Mouse (Mus musculus) neutrophil, adult 5-6 weeks (primary cell): ENCODE results near the gene Tmem117. TPM values are rescaled to one million over a fixed set of nuclear protein-coding genes. Genes with fewer than 3 reads are reported as not detected.

Source experiments
- ATAC-seq: fragments of 151-379, 151-347 bp; 2 replicates; pipeline ENCODE4 v1.8.0; 2017; ENCODE audit warnings: mild to moderate bottlenecking, moderate TSS enrichment; ENCODE audit not compliant: insufficient number of reproducible peaks, poor library complexity, low FRiP score, severe bottlenecking; ENCODE audit errors: extremely low read depth
- total RNA-seq: library from RNA; stranded (forward); fragments of 200-1000 nt; gene quantifications from 2 replicates; pipeline ENCODE4 v1.2.3, GENCODE M21; 2017

The Tmem117 gene
- total RNA-seq, 1 experiment from 2014 or later = not detected

GRCm38 (mm10) chr15:94689195-94689883 is 60.3 kb downstream of the Tmem117 start:
- no peak for ATAC-seq

DNA sequence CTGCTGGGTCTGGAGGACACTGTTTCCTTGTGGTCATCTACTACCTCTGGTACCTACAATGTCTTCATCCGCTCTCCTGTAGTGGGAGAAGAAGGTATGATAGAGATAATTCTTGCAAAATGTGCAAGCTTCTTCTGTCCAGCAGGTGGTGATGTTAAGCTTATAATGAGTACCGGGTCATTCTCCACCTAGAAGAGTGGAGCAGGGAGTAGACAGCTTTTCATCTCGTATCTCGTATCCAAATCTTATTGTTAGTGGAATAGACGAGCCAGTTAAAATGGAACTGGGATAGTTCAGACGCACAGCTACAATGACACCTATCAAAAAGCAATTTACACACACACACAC is 60.8 kb downstream of the Tmem117 start:
- ATAC-seq = no peak

DNA sequence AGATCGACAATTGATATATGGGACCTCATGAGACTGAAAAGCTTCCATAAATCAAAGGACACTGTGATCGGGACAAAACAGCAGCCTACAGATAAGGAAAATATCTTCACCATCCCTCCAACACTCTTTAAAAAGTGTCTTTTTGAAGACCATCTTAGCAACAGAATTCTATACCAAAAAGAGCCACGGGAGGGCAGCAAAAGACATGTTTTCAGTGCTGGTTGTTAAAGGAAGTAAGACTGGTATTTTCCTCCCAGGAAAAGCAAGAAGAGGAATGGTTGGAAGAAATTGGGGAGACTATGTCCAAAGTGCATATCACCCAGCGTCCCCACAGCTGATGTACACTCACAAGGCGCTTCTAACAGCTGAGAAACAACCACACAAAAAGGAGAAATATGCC is 93.7 kb downstream of the Tmem117 start:
- ATAC-seq = no peak

DNA sequence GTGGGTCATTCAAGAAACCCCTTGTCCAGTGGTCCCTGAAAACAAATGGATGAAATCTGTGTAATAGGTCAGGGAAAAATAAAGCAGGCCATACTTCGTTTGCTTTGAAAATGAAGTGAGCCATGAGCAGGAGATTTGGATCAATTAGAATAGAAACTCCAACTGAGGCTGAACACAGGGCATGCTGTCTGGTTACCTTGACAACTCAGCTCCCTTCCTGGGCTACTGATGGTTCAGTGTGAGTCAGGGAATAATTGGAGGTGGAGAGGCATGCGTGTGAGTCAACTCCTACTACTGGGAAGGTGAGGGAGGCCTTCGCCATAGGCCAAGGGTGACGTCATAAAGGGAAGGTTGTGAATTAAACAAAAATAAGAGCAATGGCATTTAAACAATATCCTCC is 103.1 kb downstream of the Tmem117 start:
- ATAC-seq = no peak

- ATAC-seq = no peak
Observed at GRCm38 (mm10) chr15:94769227-94769626, 140.2 kb downstream of the Tmem117 start.

GRCm38 (mm10) chr15:94770832-94771578 is 142.0 kb downstream of the Tmem117 start:
- ATAC-seq = no peak

DNA sequence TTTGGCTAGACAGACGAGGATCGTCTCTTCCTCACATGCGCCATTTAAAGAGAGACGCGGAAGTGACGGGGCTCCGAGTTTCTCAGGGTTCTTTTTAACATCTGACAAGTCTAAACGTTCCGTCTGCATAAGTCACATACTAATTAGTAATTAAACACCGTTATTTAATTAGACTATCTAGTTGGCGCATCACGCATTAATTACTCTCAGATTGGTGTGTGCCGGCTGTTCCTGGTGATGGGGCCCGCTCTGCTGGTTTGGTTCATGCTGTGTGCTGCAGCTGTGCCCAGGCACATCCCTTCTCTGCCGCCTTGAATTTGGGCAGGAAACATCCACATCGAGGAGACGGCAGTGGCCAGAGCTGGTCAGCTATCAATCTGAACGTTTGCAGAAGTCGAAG is 142.7 kb downstream of the Tmem117 start:
- no peak for ATAC-seq

GRCm38 (mm10) chr15:94776119-94777069 is 147.4 kb downstream of the Tmem117 start:
- no peak for ATAC-seq

- no peak for ATAC-seq
Observed at GRCm38 (mm10) chr15:94781556-94781955, 152.5 kb downstream of the Tmem117 start.

DNA sequence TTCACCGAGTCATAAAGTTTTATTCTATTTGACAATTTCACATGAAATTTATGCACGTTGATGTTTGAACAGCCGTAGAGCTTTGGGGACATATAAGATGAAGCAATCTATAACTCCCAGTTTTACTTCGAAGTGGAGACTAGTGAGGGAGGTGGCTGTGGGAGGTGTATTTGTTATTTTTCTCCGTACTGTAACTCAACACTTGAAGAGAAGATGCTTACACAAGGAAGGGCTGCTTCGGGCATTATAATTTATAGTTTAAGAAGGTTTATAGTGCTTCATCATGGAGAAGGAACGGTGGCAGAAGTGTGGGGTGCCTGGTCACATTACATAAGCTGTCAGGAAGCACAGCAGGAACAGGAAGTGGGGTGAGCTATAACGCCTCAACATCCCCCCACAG is 164.4 kb downstream of the Tmem117 start:
- no peak for ATAC-seq

DNA sequence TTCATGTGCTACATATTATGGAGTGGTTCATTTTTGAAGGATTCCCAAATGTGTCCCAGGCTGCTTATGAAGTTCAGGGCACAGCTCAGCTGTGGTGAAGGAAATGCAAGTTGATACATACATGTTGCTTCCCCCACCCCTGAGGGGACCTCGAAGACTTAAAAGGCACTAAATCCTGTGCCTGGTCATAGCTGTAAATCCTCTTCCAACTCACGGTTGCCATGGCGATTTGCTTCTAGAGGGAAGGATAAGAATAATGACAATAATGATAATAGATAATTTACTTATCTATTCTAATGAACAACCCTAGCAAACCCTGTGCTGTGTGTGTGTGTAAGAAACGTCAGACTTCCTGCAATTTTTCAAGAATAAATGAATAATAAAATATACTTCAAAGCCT is 166.5 kb downstream of the Tmem117 start:
- no peak for ATAC-seq

DNA sequence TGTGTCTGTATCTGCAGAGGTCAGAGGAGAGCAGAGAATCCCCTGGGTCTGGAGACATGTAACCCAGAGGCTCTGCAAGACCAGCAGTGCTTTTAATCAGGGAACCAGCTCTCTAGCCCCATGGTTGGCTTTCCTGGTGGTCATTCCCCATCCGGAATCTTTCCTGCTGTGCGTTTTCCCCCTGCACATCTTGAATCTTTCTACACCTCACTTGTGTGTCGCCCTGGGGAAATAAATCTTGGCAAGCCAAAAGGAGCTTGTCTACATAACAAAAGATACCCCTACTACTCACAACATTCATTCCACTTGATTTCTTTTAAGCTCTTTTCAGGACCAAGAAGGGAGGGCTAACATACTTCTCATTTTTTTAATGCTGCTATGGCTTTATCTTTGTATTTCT is 169.2 kb downstream of the Tmem117 start:
- no peak for ATAC-seq

DNA sequence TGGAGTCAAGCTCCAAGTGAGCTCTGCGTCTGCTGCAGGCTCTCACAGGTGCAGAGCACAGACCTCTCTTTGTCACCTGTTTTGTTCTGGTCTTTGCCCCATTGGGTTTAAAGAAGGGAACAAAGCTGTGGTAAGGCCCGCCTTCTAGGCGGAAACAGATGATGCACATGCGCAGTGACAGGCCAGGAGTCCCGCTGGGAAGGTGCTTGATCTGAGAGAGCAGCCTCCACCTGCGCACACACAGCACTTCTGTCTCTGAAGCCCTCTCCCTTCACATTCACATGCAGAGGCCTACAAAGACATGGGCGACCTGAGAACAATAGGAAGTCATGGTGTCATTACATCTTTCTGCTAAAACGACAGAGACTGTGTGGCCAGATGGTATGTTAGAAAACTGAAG is 172.4 kb downstream of the Tmem117 start:
- no peak for ATAC-seq

- ATAC-seq = no peak
Observed at GRCm38 (mm10) chr15:94802820-94803219, 173.8 kb downstream of the Tmem117 start.

GRCm38 (mm10) chr15:94803624-94804342 is 174.8 kb downstream of the Tmem117 start:
- ATAC-seq = no peak

DNA sequence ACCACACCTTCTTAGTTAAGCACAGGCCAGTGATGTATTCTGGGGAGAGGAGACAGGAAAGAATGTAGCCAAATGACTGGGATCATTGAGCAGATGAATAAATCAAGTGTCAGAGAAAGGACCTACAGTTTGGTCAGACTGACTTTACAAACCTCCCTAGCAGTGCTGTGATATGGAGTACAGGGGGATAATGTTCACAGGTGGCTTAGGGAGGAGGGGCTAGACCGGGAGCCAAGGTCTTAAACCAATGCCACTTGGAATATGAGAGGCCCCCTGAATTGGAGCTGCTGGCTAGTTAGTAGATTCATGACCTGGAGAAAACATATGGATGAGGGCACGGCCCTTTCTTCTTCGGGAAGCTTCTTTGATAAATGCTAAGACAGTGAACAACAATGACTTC is 177.0 kb downstream of the Tmem117 start:
- ATAC-seq = no peak

DNA sequence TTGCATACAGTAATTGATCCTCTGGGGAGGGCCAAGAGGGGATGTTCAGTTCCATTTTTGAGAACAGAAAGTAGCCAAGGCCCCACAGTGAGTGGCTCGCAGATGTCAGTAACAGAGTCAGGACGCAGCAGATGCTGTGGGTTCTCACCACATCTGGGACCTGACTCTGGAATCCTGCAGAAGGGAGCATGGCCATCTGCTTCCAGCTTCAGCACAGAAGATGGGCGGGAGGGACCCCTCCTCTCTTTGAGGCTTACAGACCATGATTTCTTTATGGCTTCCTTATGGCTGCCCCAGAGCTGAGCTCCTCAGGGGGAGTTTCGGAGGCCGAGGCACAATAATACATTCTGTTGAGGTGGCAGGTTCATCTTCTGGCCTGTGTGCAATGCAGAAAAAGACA is 182.5 kb downstream of the Tmem117 start:
- no peak for ATAC-seq

GRCm38 (mm10) chr15:94814213-94815100 is 185.4 kb downstream of the Tmem117 start:
- ATAC-seq = no peak
